Mouse (Mus musculus) intestine, postnatal 0 days (tissue): ENCODE data around the gene Aifm2. TPM values are rescaled to one million over a fixed set of nuclear protein-coding genes. Genes with fewer than 3 reads are reported as not detected.

Experiments used
- ATAC-seq: fragments of 200-750 bp; cut with Nextera tagmentation; 2 replicates; pipeline ENCODE4 v1.8.0; 2017; ENCODE audit warnings: mild to moderate bottlenecking, moderate TSS enrichment, moderate library complexity
- H3K27ac ChIP-seq: fragments of 300-500 bp; sonication (generic); 2 replicates; pipeline ENCODE4 v1.5.1; 2014; ENCODE audit warnings: mild to moderate bottlenecking, low read depth, low read length, moderate library complexity
- H3K27me3 ChIP-seq: fragments of 300-500 bp; sonication (generic); replicated peaks from 2 replicates; pipeline ENCODE4 v1.6.1; 2014; ENCODE audit warnings: low read length, mixed read lengths; ENCODE audit not compliant: control insufficient read depth, insufficient read depth
- H3K36me3 ChIP-seq: fragments of 300-500 bp; sonication (generic); 2 replicates; pipeline ENCODE4 v1.6.1; 2014; ENCODE audit warnings: mild to moderate bottlenecking, moderate library complexity; ENCODE audit not compliant: control insufficient read depth, insufficient read depth
- H3K4me1 ChIP-seq: fragments of 300-500 bp; sonication (generic); replicated peaks from 2 replicates; pipeline ENCODE4 v1.6.1; 2014; ENCODE audit warnings: antibody characterized with exemption, low read length, mixed read lengths; ENCODE audit not compliant: control insufficient read depth, insufficient read depth
- H3K4me2 ChIP-seq: fragments of 300-500 bp; sonication (generic); replicated peaks from 2 replicates; pipeline ENCODE4 v1.6.1; 2014; ENCODE audit warnings: low read depth, mild to moderate bottlenecking, moderate library complexity
- H3K4me3 ChIP-seq: fragments of 300-500 bp; sonication (generic); 2 replicates; pipeline ENCODE4 v1.5.1; 2014; ENCODE audit warnings: low read depth, low read length
- H3K9ac ChIP-seq: fragments of 300-500 bp; sonication (generic); 2 replicates; pipeline ENCODE4 v1.6.1; 2014; ENCODE audit warnings: mild to moderate bottlenecking, low read depth, low read length
- H3K9me3 ChIP-seq: fragments of 300-500 bp; sonication (generic); 2 replicates; pipeline ENCODE4 v1.6.1; 2016; ENCODE audit warnings: mixed run types; ENCODE audit not compliant: control insufficient read depth
- CTCF ChIP-seq: sonication (generic); IDR thresholded peaks from 2 replicates; pipeline ENCODE4 v1.5.1; 2016; ENCODE audit warnings: low read depth, mild to moderate bottlenecking, control low read depth, antibody characterized with exemption, moderate library complexity
- WGBS: fragments of 180-500 bp; shearing (Covaris S2); extraction: QIAGEN DNeasy Blood & Tissue Kit; methylation state at CpG from one replicate; pipeline ENCODE4 v1.1.7; 2014; 5-methylcytosine and 5-hydroxymethylcytosine counted together
- polyA plus RNA-seq: library from polyadenylated mRNA; unstranded; fragments of >200 nt; fragmentation: Nextera tagmentation; extraction: Ambion mirVana; gene quantifications from 2 replicates; pipeline ENCODE4 v1.2.1, GENCODE M21; 2015

The Aifm2 gene
- polyA plus RNA-seq, 1 experiment from 2014 or later = 14.7 TPM

DNA sequence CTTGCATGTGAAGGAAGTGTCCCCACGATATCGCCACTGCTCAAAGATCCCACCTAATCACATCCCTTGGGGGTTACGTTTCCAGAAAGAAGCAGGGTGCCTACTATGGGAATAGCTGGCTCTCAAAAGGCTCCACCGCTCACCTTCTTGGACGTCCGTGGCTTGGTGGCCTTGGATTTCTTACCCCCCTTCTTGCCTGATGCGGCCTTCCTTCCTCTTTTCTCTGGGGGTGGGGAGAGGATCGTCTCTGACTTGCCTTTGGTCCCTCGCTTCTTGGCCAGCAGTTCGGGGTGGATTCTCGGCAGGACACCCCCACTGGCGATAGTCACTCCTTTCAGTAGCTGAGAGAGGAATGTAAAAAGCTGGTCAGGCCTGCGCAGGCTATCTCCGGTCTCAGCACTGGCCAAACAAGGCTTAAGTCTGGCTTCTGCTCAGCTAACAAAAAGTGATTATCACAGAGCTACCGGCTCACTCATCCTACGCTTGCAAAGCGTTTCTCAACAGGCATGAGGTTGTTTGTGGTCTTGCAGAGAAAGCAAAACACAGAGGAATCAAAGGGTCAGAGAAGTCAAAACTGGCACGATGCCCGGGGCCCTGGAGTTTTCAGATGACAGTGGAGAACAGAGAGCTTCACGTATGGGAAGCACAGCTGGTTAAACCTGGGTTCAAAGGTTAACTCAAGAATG is 36.6 kb downstream of the Aifm2 start:
- no peak overlapping the region for H3K27ac ChIP-seq
- H3K9me3 ChIP-seq = no peaks in the 10 kb centered on the region
- H3K4me2 ChIP-seq = no peak overlapping the region
- no peaks in the 10 kb centered on the region for H3K4me1 ChIP-seq
- ATAC-seq = no peak
- H3K27me3 ChIP-seq = no peaks in the 10 kb centered on the region
- WGBS = 73% methylated on average over 20 of the region's 20 CpGs
- peaks cover 20% of the 10 kb centered on the region; the same call in 1 of the 2 replicates for H3K36me3 ChIP-seq
- TF ChIP-seq CTCF = no peak
- no peak overlapping the region for H3K9ac ChIP-seq
- H3K4me3 ChIP-seq = no peak overlapping the region

DNA sequence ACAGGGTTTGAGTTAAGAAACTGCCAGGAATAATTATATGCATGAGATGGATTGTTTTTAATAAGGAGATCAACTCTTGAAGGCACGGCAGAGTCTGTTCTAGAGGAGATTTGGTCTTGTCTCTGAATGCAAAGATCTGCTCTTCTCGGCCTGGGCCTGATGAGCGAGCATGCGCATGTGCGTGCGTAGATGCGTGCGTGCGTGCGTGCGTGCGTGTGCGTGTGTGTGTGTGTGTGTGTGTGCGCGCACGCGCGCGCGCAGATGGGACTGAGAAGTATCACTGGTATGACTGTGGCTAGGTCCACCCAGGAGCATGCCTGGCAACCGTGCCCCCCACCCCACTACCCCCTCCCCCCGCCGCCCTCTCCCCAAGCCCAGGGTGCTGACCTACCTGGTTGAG is 38.0 kb downstream of the Aifm2 start:
- no peak for TF ChIP-seq CTCF
- Histone ChIP-seq H3K4me3 (no peak overlapping the region), H3K36me3 (peaks cover 11% of the 10 kb centered on the region; the same call in 1 of the 2 replicates), H3K9me3 (no peaks in the 10 kb centered on the region), H3K4me2 (no peak overlapping the region), H3K27ac (no peak overlapping the region), H3K27me3 (no peaks in the 10 kb centered on the region), H3K9ac (no peak overlapping the region), H3K4me1 (no peaks in the 10 kb centered on the region)
- WGBS = 96% methylated on average over 23 of the region's 23 CpGs
- no peak for ATAC-seq

DNA sequence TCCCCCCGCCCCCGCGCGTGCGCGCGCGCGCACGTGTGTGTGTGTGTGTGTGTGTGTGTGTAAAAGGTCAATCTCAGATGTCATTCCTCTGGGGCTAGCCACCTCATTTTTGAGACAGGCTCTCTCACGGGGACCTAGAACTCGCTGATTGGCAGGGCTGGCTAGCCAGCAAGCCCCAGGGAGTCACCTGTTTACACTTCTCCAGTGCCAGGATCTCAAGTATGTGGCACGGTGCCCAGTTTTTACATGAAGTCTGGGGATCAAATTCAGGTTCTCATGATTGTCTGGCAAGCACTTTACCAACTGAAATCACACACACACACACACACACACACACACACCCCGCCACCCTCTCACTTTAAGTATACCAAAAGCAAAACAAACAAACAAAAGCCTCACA is 42.0 kb downstream of the Aifm2 start:
- H3K4me1 ChIP-seq = no peaks in the 10 kb centered on the region
- 85% methylated on average over 14 of the region's 14 CpGs for WGBS

DNA sequence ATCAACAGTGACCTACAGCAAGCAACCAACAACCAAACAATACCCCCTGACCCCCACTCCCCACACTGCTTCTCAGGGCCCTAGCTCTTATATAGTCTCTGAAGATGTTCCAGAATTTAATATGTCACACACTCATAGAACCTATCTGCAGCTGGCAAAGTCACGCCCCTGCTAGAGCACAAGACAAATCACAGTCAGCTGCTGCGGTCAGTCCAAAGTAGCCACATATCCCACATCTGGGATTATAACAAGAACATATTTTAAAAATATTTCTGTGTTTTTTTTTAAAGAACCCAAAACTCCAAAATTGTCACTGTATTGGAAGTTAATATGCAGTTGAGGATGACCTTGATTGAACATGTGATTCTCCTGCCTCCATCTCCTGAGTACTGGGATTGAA is 43.8 kb downstream of the Aifm2 start:
- TF ChIP-seq CTCF = no peak
- WGBS = 93% methylated on average over 2 of the region's 2 CpGs
- Histone ChIP-seq H3K9ac (no peak overlapping the region), H3K27ac (no peak overlapping the region), H3K4me2 (no peak overlapping the region), H3K36me3 (peaks cover 5% of the 10 kb centered on the region; the same call in 1 of the 2 replicates), H3K4me3 (no peak overlapping the region), H3K4me1 (no peaks in the 10 kb centered on the region), H3K27me3 (no peaks in the 10 kb centered on the region), H3K9me3 (no peaks in the 10 kb centered on the region)
- ATAC-seq = no peak

More for the DNA sequence above, 42.0 kb downstream of the Aifm2 start:
- Histone ChIP-seq H3K9ac (no peak overlapping the region), H3K9me3 (no peaks in the 10 kb centered on the region), H3K4me2 (no peak overlapping the region), H3K27ac (no peak overlapping the region), H3K27me3 (no peaks in the 10 kb centered on the region), H3K36me3 (peaks cover 5% of the 10 kb centered on the region; the same call in 1 of the 2 replicates), H3K4me3 (no peak overlapping the region)
- no peak for ATAC-seq
- TF ChIP-seq CTCF = no peak

DNA sequence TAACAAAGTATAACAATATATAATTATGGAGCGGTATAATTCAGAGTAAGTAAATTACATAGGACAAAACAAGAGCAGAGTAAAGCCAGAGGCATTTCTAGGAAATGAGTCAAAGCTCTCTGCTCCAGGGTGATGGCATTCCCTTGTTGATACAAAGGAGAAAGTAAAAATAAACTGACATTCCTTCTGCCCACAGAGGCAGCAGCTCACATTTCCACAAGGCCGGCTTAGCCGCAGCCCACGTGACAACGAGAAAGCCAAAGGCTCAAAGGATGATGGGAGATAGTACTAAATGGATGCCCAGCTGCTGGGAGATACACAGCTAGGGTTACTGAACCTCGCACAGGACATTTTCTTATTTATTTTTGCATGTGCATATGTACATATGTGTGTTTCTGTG is 44.8 kb downstream of the Aifm2 start:
- H3K4me3 ChIP-seq = no peak overlapping the region
- H3K4me1 ChIP-seq = no peaks in the 10 kb centered on the region
- H3K9ac ChIP-seq = no peak overlapping the region
- ATAC-seq = peak; percentile 8; the same call in 1 of the 2 replicates
- 42% methylated on average over 6 of the region's 6 CpGs for WGBS
- TF ChIP-seq CTCF = no peak
- H3K27me3 ChIP-seq = no peaks in the 10 kb centered on the region
- H3K4me2 ChIP-seq = no peak overlapping the region
- peaks cover 5% of the 10 kb centered on the region; the same call in 1 of the 2 replicates for H3K36me3 ChIP-seq
- no peak overlapping the region for H3K27ac ChIP-seq
- H3K9me3 ChIP-seq = no peaks in the 10 kb centered on the region

DNA sequence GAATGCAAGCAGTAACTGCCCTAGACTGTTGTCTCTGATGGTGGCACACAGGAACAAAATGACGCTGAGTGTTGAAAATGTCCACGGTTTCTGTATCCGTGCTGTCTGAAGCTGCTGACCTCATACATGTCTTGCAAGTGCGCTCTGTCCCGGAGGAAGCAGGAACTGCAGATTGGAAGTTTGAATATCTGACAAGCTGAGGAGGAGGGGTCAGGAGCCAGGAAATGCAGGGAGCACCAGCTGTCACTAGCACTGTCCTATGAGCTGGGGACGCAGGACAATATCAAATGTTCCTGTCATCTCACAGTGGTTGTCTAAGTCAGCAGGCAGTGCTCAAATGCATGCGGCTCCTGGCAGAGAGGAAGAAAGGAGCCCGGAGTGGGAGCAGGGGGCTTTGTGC is 49.6 kb downstream of the Aifm2 start:
- Histone ChIP-seq H3K27me3 (no peaks in the 10 kb centered on the region), H3K4me3 (no peak overlapping the region), H3K9ac (no peak overlapping the region), H3K4me1 (no peaks in the 10 kb centered on the region; the same call in 1 of the 2 replicates), H3K4me2 (no peak overlapping the region), H3K27ac (no peak overlapping the region), H3K9me3 (no peaks in the 10 kb centered on the region), H3K36me3 (no peaks in the 10 kb centered on the region)
- WGBS = 77% methylated on average over 8 of the region's 8 CpGs
- ATAC-seq = no peak
- TF ChIP-seq CTCF = peak; percentile 39
